Mouse (Mus musculus): ENCODE data around the gene Vmn1r27. TPM values are rescaled to one million over a fixed set of nuclear protein-coding genes. Genes with fewer than 3 reads are reported as not detected.

The Vmn1r27 gene
- total RNA-seq (2015) (not detected in 2 replicates), total RNA-seq (2017) (not detected in 2 replicates)

DNA sequence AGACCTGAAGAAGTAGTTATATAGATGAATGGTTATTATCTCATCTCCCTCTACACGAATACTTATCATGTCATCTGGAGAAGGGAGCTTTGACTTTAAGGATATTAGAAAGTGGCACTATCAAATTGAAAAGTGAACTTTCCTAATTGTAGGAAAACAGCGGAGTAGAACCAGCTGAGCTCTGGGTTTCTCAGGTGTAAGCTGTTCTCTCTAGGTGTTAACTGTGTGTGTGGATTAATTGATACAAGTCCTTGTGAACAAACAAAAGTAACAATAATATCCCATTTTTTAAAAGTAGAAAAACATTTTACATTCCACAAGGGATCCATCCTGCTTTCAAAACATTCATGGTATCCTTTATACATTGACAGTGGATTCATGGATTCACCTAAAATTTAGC is at the start of gene Vmn1r27:
TSS of gene Vmn1r27 (minus strand) at position 101 of the 400 bp plus-strand sequence.
- no peak for ATAC-seq (replicated peaks; ENCODE audit: poor library complexity)

DNA sequence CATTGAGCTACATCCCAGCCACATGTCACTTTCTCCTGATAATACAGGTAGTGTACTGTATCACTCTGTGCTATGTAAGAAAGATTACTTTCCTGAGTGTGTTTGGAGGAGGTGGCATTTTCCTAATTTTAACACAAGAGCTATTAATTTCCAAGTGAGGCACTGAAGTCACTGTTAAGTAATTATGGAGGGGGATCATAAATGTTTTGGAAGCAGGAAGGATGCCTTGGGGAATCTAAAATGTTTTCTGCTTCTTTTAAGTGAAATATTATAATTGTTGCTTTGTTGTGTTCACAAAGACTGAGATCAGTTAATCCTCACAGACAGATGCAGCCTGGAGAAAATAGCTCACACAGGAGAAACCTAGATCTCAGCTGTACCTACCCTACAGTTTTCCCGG is 43.1 kb upstream of the Vmn1r27 start, which contains the start of gene Vmn1r28:
TSS of gene Vmn1r28 (plus strand) at position 301 of the 400 bp plus-strand sequence.
- no peak for ATAC-seq (replicated peaks; ENCODE audit: poor library complexity)

DNA sequence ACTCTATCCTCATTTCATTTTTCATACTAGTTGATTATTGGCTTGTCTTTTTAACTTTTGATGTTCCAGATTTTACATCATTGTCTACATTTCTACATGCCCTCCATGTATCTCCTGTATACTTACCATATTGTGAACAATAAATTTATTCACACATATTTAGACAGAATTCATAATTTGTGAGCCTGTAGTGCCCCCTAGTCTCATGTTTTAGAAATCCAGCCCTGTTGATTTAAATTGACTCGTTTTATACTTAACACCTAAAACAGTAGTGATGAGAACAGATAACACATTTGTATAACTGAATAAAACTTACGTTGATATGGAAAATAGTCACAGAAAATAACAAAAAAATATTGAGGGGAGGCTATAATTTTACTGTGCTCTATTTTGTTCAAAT is 2.5 kb downstream of the Vmn1r27 start:
- ATAC-seq (replicated peaks; ENCODE audit: poor library complexity): no peak

Other genes with a start within 250 kb of the Vmn1r27 start
- gene Vmn1r25, start 238.0 kb downstream of the Vmn1r27 start, total RNA-seq (2015): not detected in 2 replicates
- gene Vmn1r25, start 238.0 kb downstream of the Vmn1r27 start, total RNA-seq (2017): not detected in 2 replicates
- not detected in 2 replicates for gene Vmn1r26, start 203.7 kb downstream of the Vmn1r27 start, total RNA-seq (2015)
- not detected in 2 replicates for gene Vmn1r26, start 203.7 kb downstream of the Vmn1r27 start, total RNA-seq (2017)
- gene Vmn1r28, start 43.2 kb upstream of the Vmn1r27 start, total RNA-seq (2015): not detected in 2 replicates
- gene Vmn1r28, start 43.2 kb upstream of the Vmn1r27 start, total RNA-seq (2017): not detected in 2 replicates
- gene Vmn1r29, start 82.7 kb upstream of the Vmn1r27 start, total RNA-seq (2015): not detected in 2 replicates
- not detected in 2 replicates for gene Vmn1r29, start 82.7 kb upstream of the Vmn1r27 start, total RNA-seq (2017)
- gene Vmn1r30, start 224.6 kb upstream of the Vmn1r27 start, total RNA-seq (2015): not detected in 2 replicates
- gene Vmn1r30, start 224.6 kb upstream of the Vmn1r27 start, total RNA-seq (2017): not detected in 2 replicates